Mouse (Mus musculus): Measurements from ENCODE around the gene Gm8271. TPM values are rescaled to one million over a fixed set of nuclear protein-coding genes. Genes with fewer than 3 reads are reported as not detected.
"Not testable (repeated sequence)": the region's sequence is repeated elsewhere in the genome, so short reads cannot be mapped to it uniquely, and the experiment has no call there.

Gene Gm8271
- total RNA-seq (2015; ENCODE audit: low replicate concordance) (not detected in 2 replicates), total RNA-seq (2017; ENCODE audit: low replicate concordance) (not detected in 2 replicates)

DNA sequence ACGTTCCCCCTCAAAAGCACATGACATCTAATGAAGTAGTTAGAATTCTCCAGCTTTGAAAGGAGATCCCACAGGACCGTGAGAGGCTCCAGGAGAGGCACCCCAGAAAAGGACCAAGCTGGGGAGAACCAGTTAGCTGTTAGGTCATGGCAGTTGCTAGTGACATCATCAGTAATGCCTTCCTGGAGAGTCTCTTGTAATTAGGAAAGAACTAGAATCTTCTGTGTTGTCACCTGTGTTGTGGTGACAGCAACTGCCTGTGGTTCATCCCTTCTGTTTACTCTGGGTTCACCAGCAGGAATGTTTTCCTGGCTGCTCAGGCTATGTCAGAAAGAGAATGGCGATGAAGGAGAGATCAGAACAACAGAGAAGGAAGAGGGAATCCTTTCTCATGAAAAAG lies at the start of gene Gm8271:
Gene Gm8271 (plus strand): TSS at position 301 of the 400 bp plus-strand sequence.
- not testable (repeated sequence) for ATAC-seq (replicated peaks; ENCODE audit: low FRiP score, poor library complexity, severe bottlenecking)

GRCm38 (mm10) chr14:5164235-5164634 lies 21.4 kb upstream of the Gm8271 start, which contains the start of gene Gm3317:
TSS of gene Gm3317 (plus strand) at chr14:5164535.
- ATAC-seq (replicated peaks; ENCODE audit: low FRiP score, poor library complexity, severe bottlenecking): not testable (repeated sequence)

Other genes starting within 250 kb of the Gm8271 start
- not detected in 2 replicates for gene Gm8297, start 201.9 kb upstream of the Gm8271 start, total RNA-seq (2015; ENCODE audit: low replicate concordance)
- gene Gm8297, start 201.9 kb upstream of the Gm8271 start, total RNA-seq (2017; ENCODE audit: low replicate concordance): not detected in 2 replicates
- gene Gm3298, start 169.9 kb upstream of the Gm8271 start, total RNA-seq (2015; ENCODE audit: low replicate concordance): not detected in 2 replicates
- not detected in 2 replicates for gene Gm3298, start 169.9 kb upstream of the Gm8271 start, total RNA-seq (2017; ENCODE audit: low replicate concordance)
- gene 4930555G01Rik, start 135.2 kb upstream of the Gm8271 start, total RNA-seq (2015; ENCODE audit: low replicate concordance): not detected in 2 replicates
- gene 4930555G01Rik, start 135.2 kb upstream of the Gm8271 start, total RNA-seq (2017; ENCODE audit: low replicate concordance): 0.28 TPM in 1 of 2 replicates, not detected in the other
- gene Gm8281, start 114.8 kb upstream of the Gm8271 start, total RNA-seq (2015; ENCODE audit: low replicate concordance): not detected in 2 replicates
- not detected in 2 replicates for gene Gm8281, start 114.8 kb upstream of the Gm8271 start, total RNA-seq (2017; ENCODE audit: low replicate concordance)
- gene Gm8279, start 54.3 kb upstream of the Gm8271 start, total RNA-seq (2015; ENCODE audit: low replicate concordance): not detected in 2 replicates
- gene Gm8279, start 54.3 kb upstream of the Gm8271 start, total RNA-seq (2017; ENCODE audit: low replicate concordance): not detected in 2 replicates
- not detected in 2 replicates for gene Gm3317, start 21.3 kb upstream of the Gm8271 start, total RNA-seq (2015; ENCODE audit: low replicate concordance)
- not detected in 2 replicates for gene Gm3317, start 21.3 kb upstream of the Gm8271 start, total RNA-seq (2017; ENCODE audit: low replicate concordance)
- gene Gm3526, start 74.8 kb downstream of the Gm8271 start, total RNA-seq (2015; ENCODE audit: low replicate concordance): not detected in 2 replicates
- gene Gm3526, start 74.8 kb downstream of the Gm8271 start, total RNA-seq (2017; ENCODE audit: low replicate concordance): not detected in 2 replicates
- gene Gm3542, start 149.1 kb downstream of the Gm8271 start, total RNA-seq (2015; ENCODE audit: low replicate concordance): not detected in 2 replicates
- gene Gm3542, start 149.1 kb downstream of the Gm8271 start, total RNA-seq (2017; ENCODE audit: low replicate concordance): not detected in 2 replicates
- gene Gm3500, start 203.3 kb downstream of the Gm8271 start, total RNA-seq (2015; ENCODE audit: low replicate concordance): not detected in 2 replicates
- gene Gm3500, start 203.3 kb downstream of the Gm8271 start, total RNA-seq (2017; ENCODE audit: low replicate concordance): not detected in 2 replicates

All from erythroblast, adult 5-6 weeks (primary cell).